Mouse (Mus musculus) heart, postnatal 36 days (tissue): Measurements from ENCODE around the gene Lpcat3. TPM values are rescaled to one million over a fixed set of nuclear protein-coding genes. Genes with fewer than 3 reads are reported as not detected.

Source experiments
- DNase-seq, 2 experiments: peaks; one replicate each; pipeline ENCODE4 v3.0.0; 2021 to 2022
- intact Hi-C: fragments of 180-260 bp; cut with DNase I; formaldehyde crosslinking; loops from one replicate; pipeline ENCODE4 v1.15.1; 2025
- total RNA-seq, 2 experiments: library from RNA; stranded (reverse); gene quantifications; 2 replicates each; pipeline ENCODE4 v1.2.3; 2021

Gene Lpcat3
- total RNA-seq, 2 experiments from 2014 or later, result 51.6 TPM

DNA sequence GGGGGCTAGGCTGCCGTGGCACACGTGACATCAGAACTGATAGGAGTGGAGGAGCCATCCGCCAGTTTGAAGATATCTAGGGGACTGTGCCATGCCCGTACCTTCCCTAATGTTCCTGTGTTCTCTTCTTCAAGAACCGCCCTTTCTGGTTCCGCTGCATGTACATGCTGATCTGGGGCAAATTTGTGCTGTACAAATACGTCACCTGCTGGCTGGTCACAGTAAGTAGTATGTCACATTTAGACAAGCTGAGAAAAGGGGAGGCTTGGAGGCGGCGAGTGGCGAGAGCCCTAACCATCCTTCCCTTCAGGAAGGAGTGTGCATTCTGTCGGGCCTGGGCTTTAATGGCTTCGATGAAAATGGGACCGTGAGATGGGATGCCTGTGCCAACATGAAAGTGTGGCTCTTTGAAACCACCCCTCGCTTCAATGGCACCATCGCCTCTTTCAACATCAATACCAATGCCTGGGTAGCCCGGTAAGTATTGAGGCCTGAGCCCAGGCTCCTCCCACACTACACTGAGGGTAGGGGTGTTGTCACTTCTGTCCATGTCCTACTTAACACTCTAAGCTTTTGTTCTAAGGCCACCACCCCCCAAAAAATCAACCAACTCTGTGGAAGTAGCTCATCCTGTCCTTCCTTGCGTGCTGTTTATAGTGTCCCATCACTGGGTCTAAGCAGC lies 39.4 kb downstream of the Lpcat3 start:
- intact Hi-C loops, result loop anchor here (2.0 to 5.0 kb wide), 4 partner anchors 35 to 105 kb away; partner anchors contain the start of genes Ptpn6 and Spsb2
- DNase-seq, result no peak

DNA sequence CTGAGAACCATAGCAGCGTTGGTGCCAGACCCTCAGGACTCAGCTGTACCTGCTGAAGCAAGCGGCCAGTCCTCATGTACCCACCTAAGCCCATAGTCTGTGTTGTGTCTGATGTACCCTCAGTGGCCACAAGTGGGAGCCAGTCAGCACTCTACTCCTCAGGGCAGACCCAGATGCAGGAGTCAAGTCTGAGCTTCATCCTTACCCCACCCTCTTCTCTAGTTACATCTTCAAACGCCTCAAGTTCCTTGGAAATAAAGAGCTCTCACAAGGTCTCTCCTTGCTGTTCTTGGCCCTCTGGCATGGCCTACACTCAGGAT lies 39.9 kb downstream of the Lpcat3 start:
- DNase-seq, result peak; percentile 64 to 76
- intact Hi-C loops, result loop anchor here (2.0 to 5.0 kb wide), 4 partner anchors 35 to 105 kb away; partner anchors contain the start of genes Ptpn6 and Spsb2

- intact Hi-C loops, result loop anchor here (2.0 to 5.0 kb wide), 4 partner anchors 34 to 104 kb away; partner anchors contain the start of genes Ptpn6 and Spsb2
- no peak for DNase-seq
Measured at GRCm38 (mm10) chr6:124703789-124704188, 41.0 kb downstream of the Lpcat3 start.

DNA sequence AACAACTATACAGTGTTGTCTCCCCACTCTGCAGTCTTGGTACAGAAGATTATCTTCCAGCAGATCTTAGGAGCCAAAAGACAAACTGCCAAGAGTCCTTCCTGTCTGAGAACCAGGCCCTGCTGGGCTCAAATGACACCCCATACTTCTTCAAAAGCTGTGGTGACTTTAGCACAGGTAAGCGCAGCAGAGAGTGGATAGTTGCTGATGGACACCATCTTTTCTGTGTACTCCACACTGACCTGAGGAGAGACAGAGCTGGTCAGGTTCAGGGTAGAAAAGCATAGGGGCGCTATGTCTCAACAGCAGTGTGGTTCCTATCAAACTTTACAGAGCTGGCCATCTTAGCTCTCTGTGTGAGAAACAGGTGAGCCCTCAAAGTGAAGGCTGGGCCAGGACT lies 41.6 kb downstream of the Lpcat3 start:
- DNase-seq, result no peak
- intact Hi-C loops, result loop anchor here (5.0 kb wide), 2 partner anchors 33 to 103 kb away; partner anchors contain the start of genes Ptpn6 and Spsb2

DNA sequence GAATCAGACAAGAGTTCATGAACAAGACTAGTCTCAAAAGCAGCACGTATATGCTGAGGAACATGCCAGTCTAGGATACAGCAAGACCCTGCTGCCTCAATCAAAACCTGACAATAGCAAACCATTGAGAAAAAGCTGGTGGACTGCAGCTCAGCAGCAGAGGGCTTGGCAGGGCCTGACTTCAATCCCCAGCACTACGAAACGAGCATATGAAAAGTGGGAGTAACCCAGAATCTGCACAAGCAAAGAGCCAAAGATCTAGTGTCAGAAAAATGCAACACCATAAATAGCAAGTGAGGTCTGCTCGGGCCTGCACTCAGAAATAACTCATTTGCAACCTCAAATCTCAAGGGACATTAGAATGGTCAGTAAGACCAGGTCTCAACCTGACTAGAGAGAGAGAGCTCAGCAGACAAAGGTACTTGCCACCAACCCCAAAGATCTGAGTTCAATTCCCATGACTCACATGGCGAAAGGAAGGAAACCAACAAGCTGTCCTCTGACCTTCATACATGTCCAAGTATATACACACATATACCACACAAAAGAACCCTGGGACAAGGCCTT lies 43.3 kb downstream of the Lpcat3 start:
- DNase-seq, result no peak
- intact Hi-C loops, result no loop called here

- intact Hi-C loops, result no loop called here
- DNase-seq, result no peak
Measured at GRCm38 (mm10) chr6:124708289-124708889, 45.6 kb downstream of the Lpcat3 start.

DNA sequence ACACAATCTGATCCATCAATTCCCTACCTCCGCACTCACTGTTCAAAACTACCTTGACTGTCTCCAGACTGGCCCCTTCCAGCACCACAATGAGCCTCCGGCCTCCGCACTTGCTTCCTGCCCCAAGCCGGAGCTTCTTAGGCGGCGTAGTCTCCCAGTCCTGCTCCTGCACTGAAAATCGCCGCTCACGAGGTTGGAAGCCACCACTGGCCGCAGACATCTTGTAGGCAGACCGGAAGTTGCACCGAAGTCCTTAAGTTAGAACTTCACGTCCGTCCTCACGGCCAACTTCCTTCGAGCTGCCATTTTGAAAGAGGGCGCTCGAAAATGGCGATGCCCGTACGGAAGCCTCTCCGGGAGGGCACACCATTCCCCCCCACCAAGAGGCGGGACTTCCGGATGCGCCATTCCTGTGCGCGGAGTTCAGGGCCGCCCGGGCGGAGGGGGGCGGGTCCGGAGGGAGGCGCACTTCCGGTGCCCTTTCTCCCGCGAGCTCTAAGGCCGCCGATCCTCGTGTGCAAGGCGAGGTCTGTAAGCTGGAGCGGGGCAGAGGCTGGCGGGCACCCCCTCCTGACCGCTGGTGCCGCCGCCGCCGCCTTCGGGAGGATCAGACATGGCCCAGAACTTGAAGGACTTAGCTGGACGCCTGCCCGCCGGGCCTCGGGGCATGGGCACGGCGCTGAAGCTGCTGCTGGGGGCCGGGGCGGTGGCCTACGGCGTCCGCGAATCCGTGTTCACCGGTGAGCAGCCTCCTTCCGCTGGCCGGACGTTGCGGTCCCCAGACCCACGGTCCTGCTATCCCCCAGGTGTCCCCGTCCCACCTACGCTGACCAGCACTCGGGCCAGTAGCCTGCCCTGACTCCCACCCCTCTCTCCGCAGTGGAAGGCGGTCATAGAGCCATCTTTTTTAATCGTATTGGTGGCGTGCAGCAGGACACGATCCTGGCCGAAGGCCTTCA lies 49.3 kb downstream of the Lpcat3 start, which contains the start of the genes Emg1 and Phb2:
TSS of gene Emg1 (minus strand) at position 355 of the 959 bp plus-strand sequence.
TSS of gene Phb2 (plus strand) at position 513 of the 959 bp plus-strand sequence.
- peak; percentile 99 for DNase-seq
- intact Hi-C loops, result loop anchor here (1.0 to 10.0 kb wide), 5 partner anchors 28 to 330 kb away; partner anchors contain the start of genes Lpcat3 and Zfp384

- intact Hi-C loops, result loop anchor here (1.0 to 10.0 kb wide), 5 partner anchors 27 to 329 kb away; partner anchors contain the start of genes Lpcat3 and Zfp384
- no peak for DNase-seq
Measured at GRCm38 (mm10) chr6:124712918-124713317, 50.1 kb downstream of the Lpcat3 start.

DNA sequence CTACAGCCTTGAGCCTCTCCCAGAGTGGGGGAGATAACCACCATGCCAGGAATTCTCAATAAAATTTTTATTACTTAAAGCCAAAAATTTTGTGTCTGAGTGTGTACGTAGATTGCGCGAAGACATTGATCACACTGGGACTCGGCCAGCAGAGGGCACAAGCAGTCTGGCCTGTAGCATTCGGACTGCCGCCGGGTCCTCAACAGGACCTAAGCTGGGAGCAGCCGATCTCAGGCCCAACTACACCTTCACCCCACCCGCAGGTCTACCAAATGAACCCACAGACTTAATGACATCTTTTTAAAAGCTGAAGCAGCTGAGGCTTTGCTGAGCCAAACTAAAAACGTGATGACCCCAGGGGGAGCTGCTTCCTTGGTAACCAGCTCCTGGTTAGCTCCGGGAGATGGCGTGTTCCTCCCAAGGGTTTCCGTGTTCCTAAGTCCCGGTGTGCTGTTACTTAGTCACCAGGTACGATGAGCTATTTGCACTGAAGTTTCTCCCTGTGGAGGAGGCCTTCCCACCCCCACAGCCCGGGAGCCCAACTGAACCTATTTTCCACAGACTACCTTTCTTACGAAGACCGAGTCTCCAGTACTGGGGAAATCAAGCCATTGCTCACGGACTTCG lies 54.1 kb downstream of the Lpcat3 start:
- DNase-seq, result peak in 1 of 2 experiments; percentile 42
- intact Hi-C loops, result loop anchor here (1.0 to 10.0 kb wide), 2 partner anchors 23 to 288 kb away; partner anchors contain the start of gene Zfp384

DNA sequence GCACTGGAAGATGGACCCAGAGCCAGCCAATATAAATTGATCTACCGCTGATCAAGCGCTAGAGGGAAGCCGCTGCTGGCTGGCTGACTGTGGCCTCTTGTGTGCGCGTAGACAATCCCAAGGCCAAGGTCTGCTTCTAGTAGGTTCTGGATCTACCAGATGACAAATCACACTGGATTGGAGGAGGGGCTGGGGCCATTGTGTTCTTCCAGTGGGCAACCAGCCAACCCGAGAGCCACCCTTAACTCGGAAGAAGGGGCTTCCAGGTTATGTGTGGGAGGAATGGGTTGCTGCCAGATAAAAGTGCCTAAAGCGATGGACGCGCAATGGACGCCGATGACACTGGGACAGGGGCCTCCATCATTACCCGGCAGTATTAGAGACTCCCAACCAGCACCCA lies 55.1 kb downstream of the Lpcat3 start:
- DNase-seq, result no peak
- intact Hi-C loops, result loop anchor here (10.0 kb wide), 1 partner anchor 287 kb away; the partner anchor contains the start of gene Zfp384

GRCm38 (mm10) chr6:124718703-124719102 lies 55.9 kb downstream of the Lpcat3 start:
- DNase-seq, result no peak
- intact Hi-C loops, result loop anchor here (10.0 kb wide), 1 partner anchor 286 kb away; the partner anchor contains the start of gene Zfp384

GRCm38 (mm10) chr6:124719354-124719978 lies 56.6 kb downstream of the Lpcat3 start:
- no peak for DNase-seq
- intact Hi-C loops, result loop anchor here (10.0 kb wide), 1 partner anchor 285 kb away; the partner anchor contains the start of gene Zfp384

- DNase-seq, result no peak
Measured at GRCm38 (mm10) chr6:124720904-124721303, 58.1 kb downstream of the Lpcat3 start.

GRCm38 (mm10) chr6:124722876-124723473 lies 60.1 kb downstream of the Lpcat3 start:
- intact Hi-C loops, result no loop called here
- DNase-seq, result no peak

More at GRCm38 (mm10) chr6:124720904-124721303, 58.1 kb downstream of the Lpcat3 start:
- intact Hi-C loops, result no loop called here

DNA sequence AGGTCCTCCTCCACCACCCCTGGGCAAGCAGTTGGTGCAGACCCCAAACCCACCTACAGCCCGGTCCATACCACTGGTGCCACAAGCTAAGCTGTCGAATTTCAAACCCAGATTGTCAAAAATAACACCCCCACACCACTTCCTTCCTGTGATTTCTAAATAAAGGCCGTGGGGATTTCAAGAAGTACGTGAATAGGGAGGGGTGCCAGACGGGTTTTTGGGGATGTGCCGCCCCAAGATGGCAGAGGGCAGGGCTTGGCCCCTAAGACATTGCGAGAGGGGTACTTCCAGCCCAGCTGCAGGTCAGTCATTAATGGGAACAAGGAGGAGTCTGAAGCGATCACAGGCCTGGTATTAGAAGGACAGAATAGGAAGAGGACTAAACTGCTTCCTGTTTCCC lies 60.7 kb downstream of the Lpcat3 start:
- DNase-seq, result no peak
- intact Hi-C loops, result no loop called here

DNA sequence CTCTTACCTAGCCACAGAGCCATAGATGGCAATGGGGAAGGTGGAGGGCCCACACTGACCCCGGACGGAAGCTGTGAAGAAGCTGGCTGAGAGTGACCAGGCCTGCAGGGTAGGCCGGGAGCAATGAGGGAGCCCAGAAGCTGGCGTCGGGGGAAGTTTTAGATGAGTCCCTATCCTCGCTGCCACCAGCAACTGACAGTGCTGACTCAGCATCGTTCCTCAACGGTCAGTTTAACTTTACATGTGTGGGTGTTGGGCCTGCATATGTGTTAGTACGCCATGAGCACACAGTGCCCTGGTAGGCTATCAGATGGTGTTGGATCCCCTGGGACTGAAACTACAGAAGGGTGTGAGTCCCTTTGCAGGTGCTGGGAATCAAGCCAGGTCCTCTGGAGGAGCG lies 61.6 kb downstream of the Lpcat3 start:
- intact Hi-C loops, result no loop called here
- no peak for DNase-seq

DNA sequence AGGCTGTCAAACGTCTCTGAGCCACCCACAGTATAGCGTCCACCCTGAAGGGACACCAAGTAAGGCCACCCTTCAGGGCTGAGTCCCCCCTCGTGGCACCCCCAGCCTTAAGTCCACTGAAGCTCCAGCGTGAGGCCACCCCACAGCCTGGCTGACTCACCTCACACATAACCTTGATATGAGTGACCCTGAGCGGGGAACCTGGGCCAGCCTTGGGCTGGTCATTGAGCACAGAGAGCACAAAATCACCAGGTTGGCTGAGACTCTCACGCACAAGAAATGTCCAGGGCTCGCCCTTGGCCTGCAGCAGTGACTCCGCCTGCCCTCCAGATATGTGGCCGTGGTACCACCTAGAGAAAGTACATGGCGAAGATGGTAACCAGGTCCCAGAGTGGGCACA lies 65.8 kb downstream of the Lpcat3 start:
- DNase-seq, result no peak
- intact Hi-C loops, result no loop called here
